Mouse (Mus musculus): ENCODE measurements at regions not wholly inside any gene's neighbourhood (a gene's known extent, or its start where the extent isn't known, plus 50 kb on each side); places are given as distances from the start of the nearest gene placed in this dataset.

DNA sequence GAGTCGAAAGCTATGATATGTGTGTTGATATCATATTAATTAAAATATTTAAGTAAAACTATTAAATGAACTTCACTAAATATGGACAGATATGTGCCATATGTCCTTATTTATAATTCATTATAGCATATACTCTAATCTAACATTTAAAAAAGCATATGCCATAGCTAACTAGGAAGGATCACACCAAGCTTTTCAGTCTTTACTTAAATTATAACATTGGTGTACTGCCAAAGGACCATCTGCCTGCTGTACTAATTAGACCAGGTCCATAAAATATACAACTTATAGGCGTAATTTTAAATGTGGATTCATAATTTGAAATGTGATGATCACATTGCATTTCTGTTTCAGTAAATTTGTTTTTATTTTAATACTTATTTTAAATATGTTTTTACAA, 651.9 kb upstream of the Klhl1 start:
- DNase-seq (ENCODE audit: low read depth, low spot score) = no peak

DNA sequence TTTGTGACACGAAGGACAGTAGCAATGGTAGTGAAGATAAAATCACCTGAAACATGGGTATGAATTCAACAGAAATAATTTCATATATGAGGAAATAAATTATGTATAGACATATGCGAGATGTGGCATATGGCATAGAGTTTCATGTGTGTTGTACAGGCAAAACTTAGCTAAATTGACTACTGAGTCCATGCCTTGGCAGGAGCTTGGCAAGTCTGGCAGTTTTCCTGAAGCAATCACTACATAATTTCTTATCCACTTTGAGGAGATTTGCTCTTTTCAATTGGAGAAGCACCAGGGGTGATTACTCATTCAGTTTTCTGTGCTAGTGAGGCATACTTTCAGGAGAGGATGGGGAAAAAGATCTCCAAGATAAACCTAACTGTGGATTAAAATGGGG, 646.9 kb upstream of the Klhl1 start:
- no peak for DNase-seq (ENCODE audit: low read depth, low spot score)

- DNase-seq (ENCODE audit: low read depth, low spot score) = no peak
These were observed 630.2 kb upstream of the Klhl1 start for GRCm38 (mm10) chr14:97148997-97149653.

DNA sequence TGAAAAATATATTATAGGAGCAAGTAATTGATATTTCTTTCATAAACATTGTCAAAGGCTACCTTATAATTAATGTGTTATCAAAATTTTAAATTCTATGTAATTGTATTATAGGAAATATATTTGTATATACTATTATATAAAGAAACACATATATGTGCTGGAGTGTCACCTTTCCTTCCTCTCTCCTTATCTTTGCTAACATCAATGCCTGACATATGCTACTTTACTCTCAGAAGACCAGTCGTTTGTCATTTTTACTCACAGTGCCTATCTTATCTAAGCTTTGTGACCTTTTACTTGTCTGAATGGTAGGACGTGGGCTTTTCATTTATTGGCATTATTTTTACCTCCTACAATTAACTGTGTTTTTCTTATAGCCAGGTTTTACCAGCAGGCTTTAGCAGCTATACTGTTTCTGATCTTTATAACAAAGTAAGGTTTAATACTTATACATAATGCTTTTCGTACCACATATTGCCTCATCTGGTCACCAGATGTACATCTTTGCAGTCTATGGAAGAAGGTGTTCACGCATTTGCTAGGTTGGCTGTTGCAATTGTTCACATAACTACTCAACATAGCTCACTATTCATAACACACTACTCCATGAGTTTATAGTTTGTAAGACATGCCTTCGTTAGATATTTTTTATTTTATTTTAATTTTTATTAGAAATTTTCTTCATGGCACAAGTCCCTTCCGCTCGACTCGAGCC, 597.2 kb upstream of the Klhl1 start:
- peak; percentile 63 for DNase-seq (ENCODE audit: low read depth, low spot score)

GRCm38 (mm10) chr14:97101090-97101675, 582.3 kb upstream of the Klhl1 start:
- peak; percentile 57 for DNase-seq (ENCODE audit: low read depth, low spot score)

- DNase-seq (ENCODE audit: low read depth, low spot score) = no peak
These were observed 574.5 kb upstream of the Klhl1 start for GRCm38 (mm10) chr14:97093389-97093788.

DNA sequence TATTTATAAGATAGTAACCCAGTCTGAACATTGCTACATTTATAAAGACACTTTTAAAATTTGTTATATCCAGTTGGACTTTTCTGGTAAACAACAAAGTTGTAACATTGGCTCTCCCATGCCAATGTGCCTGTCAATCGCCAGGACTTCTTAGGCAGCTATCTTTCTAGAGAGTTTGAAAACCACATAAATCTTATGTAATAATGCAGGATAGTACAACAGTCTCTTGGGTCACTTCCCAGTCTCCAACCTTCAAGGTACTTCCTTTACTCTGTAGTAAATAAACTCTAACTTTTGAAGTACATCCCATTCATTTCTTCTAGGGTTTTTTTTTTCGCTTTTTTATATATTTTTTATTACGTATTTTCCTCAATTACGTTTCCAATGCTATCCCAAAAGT, 570.0 kb upstream of the Klhl1 start:
- DNase-seq (ENCODE audit: low read depth, low spot score) = no peak

GRCm38 (mm10) chr14:97087346-97087745, 568.4 kb upstream of the Klhl1 start:
- no peak for DNase-seq (ENCODE audit: low read depth, low spot score)

GRCm38 (mm10) chr14:97086363-97087309, 567.7 kb upstream of the Klhl1 start:
- DNase-seq (ENCODE audit: low read depth, low spot score) = peak; percentile 74

GRCm38 (mm10) chr14:97074808-97075207, 555.9 kb upstream of the Klhl1 start:
- DNase-seq (ENCODE audit: low read depth, low spot score) = no peak

- no peak for DNase-seq (ENCODE audit: low read depth, low spot score)
These were observed 549.9 kb upstream of the Klhl1 start for GRCm38 (mm10) chr14:97068770-97069169.

- no peak for DNase-seq (ENCODE audit: low read depth, low spot score)
These were observed 549.4 kb upstream of the Klhl1 start for GRCm38 (mm10) chr14:97068313-97068712.

DNA sequence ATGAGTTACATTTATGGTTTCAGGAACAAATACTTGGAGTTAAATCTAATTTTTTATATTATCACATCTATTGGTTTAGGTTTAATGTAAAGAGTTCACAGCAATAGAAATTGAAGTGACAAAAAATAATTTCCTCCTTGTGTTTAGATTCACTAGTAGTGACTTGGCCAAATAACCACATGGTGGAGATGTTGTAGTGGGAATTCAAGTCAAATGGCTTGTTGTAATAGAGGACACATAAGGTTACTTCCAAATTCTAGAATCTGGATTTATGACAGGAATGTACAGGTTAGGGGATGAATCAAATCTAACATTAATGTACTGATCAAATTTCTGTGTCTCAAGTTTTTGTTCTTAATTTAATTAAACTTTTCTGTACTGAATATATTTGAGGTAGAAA, 526.4 kb upstream of the Klhl1 start:
- peak; percentile 9 for DNase-seq (ENCODE audit: low read depth, low spot score)

- DNase-seq (ENCODE audit: low read depth, low spot score) = no peak
These were observed 520.9 kb upstream of the Klhl1 start for GRCm38 (mm10) chr14:97039850-97040249.

- DNase-seq (ENCODE audit: low read depth, low spot score) = no peak
These were observed 509.6 kb upstream of the Klhl1 start for GRCm38 (mm10) chr14:97028528-97028927.

DNA sequence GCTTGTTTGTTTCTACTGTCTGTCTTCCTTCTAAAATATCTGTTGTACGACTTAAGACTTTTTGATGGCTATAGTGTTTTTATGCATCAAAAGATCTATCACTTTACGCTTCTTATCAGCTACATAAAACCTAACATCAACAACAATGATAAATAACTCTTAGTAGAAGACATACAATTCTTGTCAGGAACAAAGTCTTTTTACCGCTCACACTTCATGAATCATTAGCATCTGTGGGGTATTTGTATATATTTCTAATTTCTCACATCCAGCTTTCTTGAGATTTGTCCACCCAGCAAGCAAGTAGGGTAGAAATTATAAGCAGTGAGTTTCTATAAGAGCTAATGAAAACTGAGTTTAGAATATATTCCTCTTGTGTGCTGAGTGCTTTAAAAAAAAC, 487.4 kb upstream of the Klhl1 start:
- no peak for DNase-seq (ENCODE audit: low read depth, low spot score)

DNA sequence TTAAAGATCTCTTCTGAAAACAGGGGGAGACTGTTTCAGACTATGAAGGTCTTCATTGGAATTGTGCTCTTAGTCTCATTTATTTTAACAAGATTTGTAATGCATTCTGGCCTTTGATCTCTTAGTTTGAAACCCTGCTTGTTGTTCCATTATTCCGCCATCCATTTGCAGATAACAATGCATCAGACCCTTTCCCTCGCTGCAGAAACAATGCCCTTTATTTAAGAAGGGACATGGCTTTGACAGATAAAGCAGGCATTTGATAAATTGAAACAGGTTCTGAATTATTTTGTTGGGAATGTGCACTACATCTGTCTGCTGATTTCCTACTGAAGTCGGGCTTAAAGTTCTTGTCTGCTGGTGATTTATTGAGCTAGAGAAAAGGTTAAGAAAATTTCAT, 476.2 kb upstream of the Klhl1 start:
- no peak for DNase-seq (ENCODE audit: low read depth, low spot score)

- DNase-seq (ENCODE audit: low read depth, low spot score) = no peak
These were observed 471.8 kb upstream of the Klhl1 start for GRCm38 (mm10) chr14:96990542-96991162.

DNA sequence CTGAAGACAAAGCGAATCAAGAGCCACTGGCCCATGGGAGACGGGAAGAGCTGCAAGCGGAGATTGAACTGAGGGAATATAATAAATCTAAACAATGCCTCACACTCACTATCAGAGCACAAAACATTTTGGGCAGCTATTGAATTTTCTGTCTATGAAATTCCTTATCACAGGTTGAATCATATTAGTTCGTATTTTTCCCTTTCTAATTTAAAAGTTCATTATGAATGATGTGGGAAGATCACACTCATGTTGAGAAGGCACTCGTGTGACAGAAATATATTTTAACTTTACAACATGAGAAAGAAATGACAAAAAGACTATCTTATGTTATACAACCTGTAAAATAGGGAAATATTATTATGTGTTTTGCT, 444.2 kb upstream of the Klhl1 start:
- no peak for DNase-seq (ENCODE audit: low read depth, low spot score)

DNA sequence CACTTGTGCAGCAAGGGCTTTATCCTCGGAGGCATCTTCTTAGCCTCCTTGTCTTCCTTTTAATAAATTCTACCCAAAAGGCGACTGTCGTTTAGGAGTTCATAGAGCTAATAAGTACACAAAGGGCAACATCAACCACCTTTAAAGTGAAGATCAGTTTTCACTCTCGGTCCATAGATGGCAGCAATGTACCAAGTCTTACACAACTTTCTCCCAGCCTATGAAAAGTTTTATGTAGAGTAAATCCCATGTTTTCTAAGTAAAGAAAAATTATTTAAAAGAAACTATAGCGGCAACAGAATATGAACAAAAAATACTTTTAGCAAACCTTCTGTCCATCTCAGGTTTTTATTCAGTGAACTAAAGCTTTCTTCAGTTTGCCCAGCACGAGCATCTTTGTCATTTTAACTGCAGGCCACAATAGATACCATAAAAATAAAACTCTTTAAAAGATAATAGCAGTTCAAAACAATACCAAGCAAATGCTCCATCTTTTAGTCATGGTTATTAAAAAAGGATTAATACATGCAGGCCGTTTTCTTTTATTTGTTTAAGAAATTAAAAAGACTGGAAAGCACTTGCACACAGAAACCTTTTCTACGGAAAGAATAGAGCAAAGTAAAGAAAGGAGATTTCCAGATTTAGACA, 443.6 kb upstream of the Klhl1 start:
- peak; percentile 3 for DNase-seq (ENCODE audit: low read depth, low spot score)

GRCm38 (mm10) chr14:96956115-96956514, 437.2 kb upstream of the Klhl1 start:
- no peak for DNase-seq (ENCODE audit: low read depth, low spot score)

Measured in forelimb bud, embryonic 11.5 days (tissue).